Mouse (Mus musculus) myocyte (in vitro differentiated cells): ENCODE results near the gene Echdc2.

Experiments
- E2F4 ChIP-seq: IDR thresholded peaks from one replicate; pipeline ENCODE4 v1.6.1; 2011; ENCODE audit warnings: mild to moderate bottlenecking, control low read depth, moderate library complexity; ENCODE audit not compliant: insufficient read depth
- POLR2A ChIP-seq: IDR thresholded peaks from one replicate; pipeline ENCODE4 v1.6.1; 2011; ENCODE audit warnings: low read depth, mild to moderate bottlenecking, control low read depth, moderate library complexity; ENCODE audit not compliant: insufficient read length
- POLR2AphosphoS2 ChIP-seq: IDR thresholded peaks from one replicate; pipeline ENCODE4 v1.6.1; 2011; ENCODE audit warnings: low read depth, control low read depth; ENCODE audit not compliant: insufficient read length
- SRF ChIP-seq: IDR thresholded peaks from one replicate; pipeline ENCODE4 v1.6.1; 2011; ENCODE audit warnings: low read depth; ENCODE audit not compliant: control insufficient read depth, insufficient read length

- TF ChIP-seq POLR2A (no peak), SRF (no peak), E2F4 (no peak), POLR2AphosphoS2 (no peak)
These were observed 1.9 kb upstream of the Echdc2 start for GRCm38 (mm10) chr4:108163291-108163690.
